Comparison of ENCODE assay signal across 25 mouse cellular contexts in genomic region chr12:92179292-92179691, GRCm38 (mm10).
"Had no signal": no experiment of that assay in that cellular context is flagged by ENCODE, and none has a peak within 500 bp of the region (broad histone marks: within the 10 kb centered on the region; RNA-seq: fewer than 3 reads in every experiment).

No protein-coding gene starts in this region.

- H3K9me3 ChIP-seq: heart, embryonic 10.5 days; heart, embryonic 12.5 days; hindbrain, embryonic 10.5 days; hindbrain, embryonic 12.5 days; intestine, embryonic 15.5 days; limb, embryonic 15.5 days; liver, embryonic 12.5 days had no signal

- ATAC-seq: hindbrain, embryonic 16.5 days; inflammation-experienced regulatory T-cells, adult 6 months; intestine, embryonic 15.5 days; intestine, postnatal 0 days; liver, embryonic 12.5 days had no signal

- DNase-seq: gastrocnemius, postnatal 14 days; gastrocnemius, postnatal 36 days; heart, adult 11 months; heart, adult 2 months; heart, postnatal 10 days; heart, postnatal 4 days; kidney, adult 18-20 months; kidney, adult 8-10 months; kidney, postnatal 10 days; kidney, postnatal 25 days; kidney, postnatal 4 days had no signal

- H3K36me3 ChIP-seq: heart, embryonic 10.5 days; heart, embryonic 12.5 days; hindbrain, embryonic 10.5 days; hindbrain, embryonic 12.5 days; intestine, embryonic 15.5 days; limb, embryonic 15.5 days; liver, embryonic 12.5 days had no signal

- H3K4me2 ChIP-seq: heart, embryonic 12.5 days; hindbrain, embryonic 12.5 days; hindbrain, embryonic 14.5 days; intestine, embryonic 15.5 days; limb, embryonic 15.5 days; liver, embryonic 12.5 days had no signal

- H3K4me1 ChIP-seq: heart, embryonic 10.5 days; heart, embryonic 12.5 days; hindbrain, embryonic 10.5 days; hindbrain, embryonic 12.5 days; intestine, embryonic 15.5 days; liver, embryonic 12.5 days had no signal

- H3K27ac ChIP-seq: heart, adult 2 months; heart, embryonic 10.5 days; hindbrain, embryonic 10.5 days; hindbrain, embryonic 12.5 days; hindbrain, embryonic 14.5 days; intestine, embryonic 15.5 days; layer of hippocampus, adult 2 months; left cerebral cortex, adult 2 months; limb, embryonic 15.5 days; liver, embryonic 12.5 days; liver, embryonic 14.5 days had no signal

- H3K27me3 ChIP-seq: heart, embryonic 12.5 days; hindbrain, embryonic 12.5 days; intestine, embryonic 15.5 days; limb, embryonic 15.5 days; liver, embryonic 12.5 days had no signal

- H3K9ac ChIP-seq: heart, embryonic 12.5 days; hindbrain, embryonic 12.5 days; hindbrain, embryonic 14.5 days; intestine, embryonic 15.5 days; limb, embryonic 15.5 days; liver, embryonic 12.5 days; liver, embryonic 14.5 days had no signal

- H3K4me3 ChIP-seq: heart, adult 2 months; heart, embryonic 10.5 days; heart, embryonic 12.5 days; hindbrain, embryonic 10.5 days; hindbrain, embryonic 12.5 days; intestine, embryonic 15.5 days; layer of hippocampus, adult 2 months; left cerebral cortex, adult 2 months; limb, embryonic 15.5 days; liver, embryonic 12.5 days had no signal
